Mouse (Mus musculus) ES-Bruce4 (cell line): Measurements from ENCODE around the gene Atp2b4.
"Not testable (repeated sequence)": the region's sequence is repeated elsewhere in the genome, so short reads cannot be mapped to it uniquely, and the experiment has no call there.

ENCODE experiments used
- CTCF ChIP-seq: IDR thresholded peaks from one replicate; pipeline ENCODE4 v1.8.1; 2011; ENCODE audit warnings: low read depth, low read length
- POLR2A ChIP-seq: IDR thresholded peaks from one replicate; pipeline ENCODE4 v1.8.1; 2011; ENCODE audit warnings: low read length; ENCODE audit not compliant: insufficient read depth

DNA sequence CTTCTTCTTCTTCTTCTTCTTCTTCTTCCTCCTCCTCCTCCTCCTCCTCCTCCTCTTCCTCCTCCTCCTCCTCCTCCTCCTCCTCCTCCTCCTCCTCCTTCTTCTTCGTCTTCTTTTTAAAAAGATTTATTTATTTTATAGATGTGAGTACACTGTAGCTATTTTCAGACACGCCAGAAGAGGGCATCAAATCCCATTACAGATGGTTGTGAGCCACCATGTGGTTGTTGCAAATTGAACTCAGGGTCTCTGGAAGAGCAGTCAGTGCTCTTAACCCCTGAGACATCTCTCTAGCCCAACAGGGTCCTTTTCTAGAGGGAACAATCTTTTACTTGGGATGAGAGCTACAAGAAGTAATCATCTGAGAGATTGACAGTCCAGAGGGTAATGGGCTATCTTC lies 99.0 kb downstream of the Atp2b4 start:
- TF ChIP-seq POLR2A = not testable (repeated sequence)
- TF ChIP-seq CTCF = peak; percentile 38
